Mouse (Mus musculus) G1E (cell line): ENCODE measurements at regions not wholly inside any gene's neighbourhood (a gene's known extent, or its start where the extent isn't known, plus 50 kb on each side); places are given as distances from the start of the nearest gene placed in this dataset.

Experiments
- CTCF ChIP-seq: IDR thresholded peaks from 2 replicates; pipeline ENCODE4 v1.5.1; 2012; ENCODE audit warnings: low read depth, low read length, inconsistent platforms, mixed read lengths
- TAL1 ChIP-seq: conservative IDR thresholded peaks from 2 replicates; pipeline ENCODE4 v1.6.1; 2012; ENCODE audit warnings: low read depth, low read length, inconsistent platforms, mixed read lengths

DNA sequence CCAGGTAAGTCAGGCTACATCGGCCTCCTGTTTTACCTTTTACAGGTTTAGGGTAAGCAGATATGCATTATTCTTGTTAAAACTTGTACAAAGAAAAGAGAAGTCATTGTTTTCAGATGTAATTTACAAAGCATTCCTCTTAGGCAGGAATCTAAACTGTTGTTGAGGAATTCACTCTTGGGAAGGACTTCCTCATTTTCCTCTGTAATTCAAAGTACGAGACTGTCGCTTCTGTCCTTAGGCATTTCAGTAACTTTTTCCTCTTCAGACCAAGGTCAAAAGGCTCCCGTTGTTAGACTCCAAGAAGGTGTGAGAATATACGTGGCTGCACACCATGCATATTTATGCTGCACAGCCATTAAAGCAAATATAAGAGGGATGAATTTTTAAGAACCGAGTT lies 269.7 kb downstream of the Ttll7 start:
- TF ChIP-seq TAL1 (no peak), CTCF (no peak)
